Comparison of ENCODE assay signal across 9 mouse cellular contexts in genomic region chr7:45713881-45714520, GRCm38 (mm10). TPM values are rescaled to one million over a fixed set of nuclear protein-coding genes. Genes with fewer than 3 reads are reported as not detected.
DNase-seq lines count a peak whose midpoint lies in the region; ATAC-seq and TF ChIP-seq lines count a peak whose summit lies in the region.
"Had no signal": no experiment of that assay in that cellular context is flagged by ENCODE, and none has a peak within 500 bp of the region (broad histone marks: within the 10 kb centered on the region; RNA-seq: fewer than 3 reads in every experiment).

No protein-coding gene starts in this region.

- no peak for DNase-seq in gastrocnemius, adult 2 months
- no peak for DNase-seq in gastrocnemius, postnatal 36 days
- DNase-seq in G1E (ENCODE audit: low spot score): no peak
- no peak for DNase-seq in hindbrain, embryonic 10.5 days (ENCODE audit: low spot score)
- no peak for DNase-seq in left cerebral cortex, postnatal 25 days (ENCODE audit: low spot score in 2 of 2)
- DNase-seq in right cerebral cortex, postnatal 14 days: no peak
- DNase-seq in gastrocnemius, adult 18-20 months (ENCODE audit: low spot score): no peak
- DNase-seq: retina, postnatal 1 day had no signal

- H3K27me3 ChIP-seq in G1E (ENCODE audit: insufficient read depth, low read length): no peaks in the 10 kb centered on the region
- H3K27me3 ChIP-seq in hindbrain, embryonic 10.5 days (ENCODE audit: insufficient read depth, poor library complexity, severe bottlenecking): no peaks in the 10 kb centered on the region
- H3K27me3 ChIP-seq in liver, embryonic 16.5 days (ENCODE audit: control insufficient read depth, insufficient read depth, low read depth, low read length): no peaks in the 10 kb centered on the region

- peaks cover 76% of the 10 kb centered on the region for H3K36me3 ChIP-seq in G1E (replicated peaks)
- peaks cover 47% of the 10 kb centered on the region for H3K36me3 ChIP-seq in hindbrain, embryonic 10.5 days
- H3K36me3 ChIP-seq in liver, embryonic 16.5 days (ENCODE audit: control insufficient read depth, insufficient read depth): peaks cover 19% of the 10 kb centered on the region

- peak overlapping the region; percentile 93 for H3K4me3 ChIP-seq in gastrocnemius, adult 2 months
- peak overlapping the region; percentile 77 for H3K4me3 ChIP-seq in G1E (ENCODE audit: low read depth, low read length)
- peak overlapping the region; percentile 82 for H3K4me3 ChIP-seq in hindbrain, embryonic 10.5 days
- peak overlapping the region; percentile 87 for H3K4me3 ChIP-seq in liver, embryonic 16.5 days (ENCODE audit: low read depth, low read length)

- no peak for ATAC-seq in G1E (ENCODE audit: extremely low read depth, insufficient number of reproducible peaks, low FRiP score, poor library complexity, severe bottlenecking)
- no peak for ATAC-seq in liver, embryonic 16.5 days (ENCODE audit: low read depth)

- H3K4me2 ChIP-seq in liver, embryonic 16.5 days (ENCODE audit: low read depth, low read length): peak overlapping the region; percentile 96

- 78% methylated on average over 6 of the region's 6 CpGs for WGBS in hindbrain, embryonic 10.5 days
- 73% methylated on average over 6 of the region's 6 CpGs for WGBS in liver, embryonic 16.5 days (ENCODE audit: insufficient replicate concordance)

- H3K27ac ChIP-seq in gastrocnemius, adult 2 months: peak overlapping the region; percentile 94
- H3K27ac ChIP-seq in hindbrain, embryonic 10.5 days: peak overlapping the region; percentile 88; the same call in 1 of the 2 replicates
- peak overlapping the region; percentile 70 for H3K27ac ChIP-seq in liver, embryonic 16.5 days (ENCODE audit: low read length)

- no peak for TF ChIP-seq CTCF in gastrocnemius, adult 2 months (IDR thresholded peaks at IDR 0.05)
- TF ChIP-seq CTCF in G1E (IDR thresholded peaks at IDR 0.05; ENCODE audit: low read depth, low read length): no peak

- H3K9me3 ChIP-seq in G1E (replicated peaks): no peaks in the 10 kb centered on the region
- H3K9me3 ChIP-seq in hindbrain, embryonic 10.5 days: no peaks in the 10 kb centered on the region
- no peaks in the 10 kb centered on the region for H3K9me3 ChIP-seq in liver, embryonic 16.5 days (replicated peaks; ENCODE audit: control insufficient read depth, low read length)

- H3K4me1 ChIP-seq in G1E (ENCODE audit: insufficient read depth, low read depth, low read length): peaks cover 60% of the 10 kb centered on the region
- peaks cover 60% of the 10 kb centered on the region for H3K4me1 ChIP-seq in hindbrain, embryonic 10.5 days (replicated peaks)
- peaks cover 47% of the 10 kb centered on the region for H3K4me1 ChIP-seq in liver, embryonic 16.5 days (ENCODE audit: control insufficient read depth, low read depth, low read length)

- intact Hi-C loops in gastrocnemius, adult 2 months (cut with DNase I): loop anchor here (10.0 kb wide), 2 partner anchors 1159 to 1339 kb away; partner anchors contain the start of gene Nr1h2
- intact Hi-C loops in gastrocnemius, postnatal 36 days (cut with DNase I): no loop called here
- intact Hi-C loops in left cerebral cortex, postnatal 25 days (cut with DNase I): no loop called here

- H3K9ac ChIP-seq in liver, embryonic 16.5 days (ENCODE audit: low read depth, low read length): peak overlapping the region; percentile 74

RNA-seq across cellular contexts. Expression of gene Rpl18, which starts 1.3 kb away (rescaled TPM):
- total RNA-seq in gastrocnemius, adult 2 months (2021): 100 to 1,000 TPM; 451 to 508 TPM
- 100 to 1,000 TPM; 396 to 453 TPM for total RNA-seq in gastrocnemius, postnatal 36 days (2021)
- 3,054 and 3,291 TPM in 2 replicates for total RNA-seq in G1E (2014; fragmentation: Nextera tagmentation)
- total RNA-seq in G1E (2017): 1,837 and 1,972 TPM in 2 replicates
- polyA plus RNA-seq in G1E (2012): 14,383 and 17,578 TPM in 2 replicates
- polyA plus RNA-seq in hindbrain, embryonic 10.5 days (2016; fragmentation: Nextera tagmentation; extraction: Ambion mirVana): 1,010 and 1,126 TPM in 2 replicates
- 460 and 502 TPM in 2 replicates for polyA plus RNA-seq in liver, embryonic 16.5 days (2015; fragmentation: Nextera tagmentation; extraction: Ambion mirVana)
- 100 to 1,000 TPM; 315 to 323 TPM for total RNA-seq in left cerebral cortex, postnatal 25 days (2021)
- total RNA-seq in gastrocnemius, adult 18-20 months (2021): 100 to 1,000 TPM; 442 to 461 TPM

RNA-seq across cellular contexts. Expression of gene Sphk2, which starts 3.8 kb away (rescaled TPM):
- total RNA-seq in gastrocnemius, adult 2 months (2021): 10 to 100 TPM; 14.4 to 15.8 TPM
- total RNA-seq in gastrocnemius, postnatal 36 days (2021): 10 to 100 TPM; 12.2 to 12.7 TPM
- total RNA-seq in G1E (2014; fragmentation: Nextera tagmentation) (16.3 and 21.4 TPM in 2 replicates), G1E (2017) (9.3 and 9.8 TPM in 2 replicates)
- polyA plus RNA-seq in G1E (2012): 96.0 and 115 TPM in 2 replicates
- 33.6 and 35.5 TPM in 2 replicates for polyA plus RNA-seq in hindbrain, embryonic 10.5 days (2016; fragmentation: Nextera tagmentation; extraction: Ambion mirVana)
- polyA plus RNA-seq in liver, embryonic 16.5 days (2015; fragmentation: Nextera tagmentation; extraction: Ambion mirVana): 11.0 and 13.9 TPM in 2 replicates
- total RNA-seq in left cerebral cortex, postnatal 25 days (2021): 10 to 100 TPM; 29.7 to 29.8 TPM
- total RNA-seq in gastrocnemius, adult 18-20 months (2021): 10 to 100 TPM; 15.2 to 15.6 TPM

RNA-seq across cellular contexts. Expression of gene Fam83e, which starts 7.0 kb away (rescaled TPM):
- under 1 TPM; 0.08 to 0.31 TPM for total RNA-seq in gastrocnemius, adult 2 months (2021)
- under 1 TPM in 1 of 2 experiments, not detected in 1; 0.10 TPM for total RNA-seq in gastrocnemius, postnatal 36 days (2021)
- total RNA-seq in G1E (2014; fragmentation: Nextera tagmentation) (0.34 and 0.38 TPM in 2 replicates), G1E (2017) (1.2 and 1.3 TPM in 2 replicates)
- 0.49 and 0.77 TPM in 2 replicates for polyA plus RNA-seq in G1E (2012)
- 1.6 and 1.8 TPM in 2 replicates for polyA plus RNA-seq in hindbrain, embryonic 10.5 days (2016; fragmentation: Nextera tagmentation; extraction: Ambion mirVana)
- polyA plus RNA-seq in liver, embryonic 16.5 days (2015; fragmentation: Nextera tagmentation; extraction: Ambion mirVana): 0.16 and 0.30 TPM in 2 replicates
- total RNA-seq in left cerebral cortex, postnatal 25 days (2021): under 1 TPM; 0.11 to 0.23 TPM
- total RNA-seq in gastrocnemius, adult 18-20 months (2021): under 1 TPM in 1 of 2 experiments, not detected in 1; 0.18 TPM

RNA-seq across cellular contexts. Expression of gene Dbp, which starts 9.1 kb away (rescaled TPM):
- total RNA-seq in gastrocnemius, adult 2 months (2021): 100 to 1,000 TPM in 1 of 2 experiments, 1 to 10 TPM in 1; 8.8 to 105 TPM
- total RNA-seq in gastrocnemius, postnatal 36 days (2021): 100 to 1,000 TPM in 1 of 2 experiments, 10 to 100 TPM in 1; 52.8 to 118 TPM
- total RNA-seq in G1E (2014; fragmentation: Nextera tagmentation) (22.8 and 30.2 TPM in 2 replicates), G1E (2017) (33.7 and 37.8 TPM in 2 replicates)
- 18.0 and 23.0 TPM in 2 replicates for polyA plus RNA-seq in G1E (2012)
- polyA plus RNA-seq in hindbrain, embryonic 10.5 days (2016; fragmentation: Nextera tagmentation; extraction: Ambion mirVana): 3.0 and 3.4 TPM in 2 replicates
- polyA plus RNA-seq in liver, embryonic 16.5 days (2015; fragmentation: Nextera tagmentation; extraction: Ambion mirVana): 0.27 and 0.32 TPM in 2 replicates
- total RNA-seq in left cerebral cortex, postnatal 25 days (2021): 100 to 1,000 TPM in 1 of 2 experiments, 10 to 100 TPM in 1; 66.2 to 147 TPM
- total RNA-seq in gastrocnemius, adult 18-20 months (2021): 10 to 100 TPM; 19.4 to 22.9 TPM

RNA-seq across cellular contexts. Expression of gene Spaca4, which starts 11.6 kb away (rescaled TPM):
- not detected for total RNA-seq in gastrocnemius, adult 2 months (2021)
- total RNA-seq in gastrocnemius, postnatal 36 days (2021): not detected
- total RNA-seq in G1E (2014; fragmentation: Nextera tagmentation) (not detected in 2 replicates), G1E (2017) (not detected in 2 replicates)
- not detected in 2 replicates for polyA plus RNA-seq in G1E (2012)
- polyA plus RNA-seq in hindbrain, embryonic 10.5 days (2016; fragmentation: Nextera tagmentation; extraction: Ambion mirVana): not detected in 2 replicates
- not detected in 2 replicates for polyA plus RNA-seq in liver, embryonic 16.5 days (2015; fragmentation: Nextera tagmentation; extraction: Ambion mirVana)
- not detected for total RNA-seq in left cerebral cortex, postnatal 25 days (2021)
- not detected for total RNA-seq in gastrocnemius, adult 18-20 months (2021)
